Mouse (Mus musculus): ENCODE measurements around the gene Hist1h2ah. TPM values are rescaled to one million over a fixed set of nuclear protein-coding genes. Genes with fewer than 3 reads are reported as not detected.

Hist1h2ah gene
- total and polyA plus RNA-seq, 3 experiments, result 3.7 to 1,284 TPM; not detected in 1

DNA sequence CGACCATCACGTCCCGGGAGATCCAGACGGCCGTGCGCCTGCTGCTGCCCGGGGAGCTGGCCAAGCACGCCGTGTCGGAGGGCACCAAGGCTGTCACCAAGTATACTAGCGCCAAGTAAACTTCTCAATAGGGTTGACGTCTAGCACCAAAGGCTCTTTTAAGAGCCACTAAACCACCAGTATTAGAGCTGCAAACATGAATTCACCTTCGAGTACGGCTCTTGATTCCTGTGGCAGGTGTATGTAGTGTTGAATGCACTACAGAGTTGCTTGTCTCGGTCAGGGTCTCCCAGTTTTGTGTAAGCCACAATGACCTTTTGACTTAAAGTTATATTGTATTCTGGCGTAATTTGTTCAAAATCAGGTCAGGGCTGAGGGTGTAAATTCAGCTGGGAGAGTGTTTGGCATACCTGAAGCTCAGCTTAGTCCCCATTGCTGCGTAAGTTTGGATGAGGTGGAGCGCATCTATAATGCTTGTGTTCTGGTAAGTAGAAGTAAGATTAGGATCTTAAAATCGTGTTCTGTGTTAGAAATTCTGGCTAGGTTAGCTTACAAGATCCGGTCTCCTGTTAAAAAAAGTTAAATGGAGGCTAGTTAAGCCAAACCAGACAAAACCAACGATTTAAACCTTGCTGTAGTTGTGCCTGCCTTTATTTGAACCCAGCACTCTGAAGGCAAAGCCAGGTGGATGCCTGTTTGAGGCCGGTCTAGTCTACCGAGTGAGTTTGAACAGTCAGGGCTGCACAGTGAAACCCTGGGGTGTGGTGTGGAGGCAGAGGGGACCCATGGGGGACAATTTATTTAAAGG, 985 bp upstream of the Hist1h2ah start:
- Histone ChIP-seq H3K27me3 (ENCODE audit: control insufficient read depth in 1 of 2, insufficient read depth in 2 of 2, low read length in 2 of 2) (no peaks in the 10 kb centered on the region), H3K4me3 (ENCODE audit: control insufficient read depth in 1 of 2, insufficient read depth in 1 of 2, low read depth in 2 of 2, low read length in 2 of 2) (peak overlapping the region in 1 of 2 experiments; percentile 34; a peak in 2 of 4 replicates), H3K27ac (ENCODE audit: control insufficient read depth, low read depth, low read length) (peak overlapping the region; percentile 88), H3K9me3 (replicated peaks; ENCODE audit: insufficient read depth, low read length) (no peaks in the 10 kb centered on the region), H3K4me1 (ENCODE audit: control insufficient read depth in 1 of 2, insufficient read depth in 2 of 2, low read length in 2 of 2) (peaks cover 0 to 4% of the 10 kb centered on the region in 2 experiments; a peak in 2 of 4 replicates), H3K9ac (ENCODE audit: control insufficient read depth, low read depth, low read length, poor library complexity, severe bottlenecking) (peak overlapping the region; percentile 66), H3K36me3 (ENCODE audit: control insufficient read depth in 1 of 2, insufficient read depth in 2 of 2, low read length in 2 of 2) (peaks cover 0 to 22% of the 10 kb centered on the region in 2 experiments; a peak in 2 of 4 replicates), H3K79me2 (ENCODE audit: control insufficient read depth, insufficient read depth, low read length, poor library complexity) (no peaks in the 10 kb centered on the region; the same call in 1 of the 2 replicates)
- peak; percentile 87 for DNase-seq (ENCODE audit: low read depth, low spot score)
- TF ChIP-seq ZNF384 (IDR thresholded peaks at IDR 0.05; ENCODE audit: low read depth, low read length) (no peak), GABPA (IDR thresholded peaks at IDR 0.05; ENCODE audit: low read depth, low read length) (no peak), POLR2A (IDR thresholded peaks at IDR 0.05; ENCODE audit: control insufficient read depth in 1 of 2, insufficient read depth in 1 of 2, low read depth in 1 of 2, low read length in 2 of 2, poor library complexity in 1 of 2) (peak; percentile 90 to 96), ZC3H11A (IDR thresholded peaks at IDR 0.05; ENCODE audit: low read depth, low read length) (no peak), UBTF (IDR thresholded peaks at IDR 0.05; ENCODE audit: borderline replicate concordance, insufficient read depth, low read depth, low read length) (0 out of 2 replicates have a peak, but pooled peaks have one; percentile 53), CHD1 (IDR thresholded peaks at IDR 0.05; ENCODE audit: low read depth, low read length) (no peak), POLR2AphosphoS5 (IDR thresholded peaks at IDR 0.05; ENCODE audit: borderline replicate concordance, low read depth, low read length) (peak; percentile 90; the same call in 1 of the 2 replicates), USF1 (IDR thresholded peaks at IDR 0.05; ENCODE audit: low read depth, low read length) (no peak), RCOR1 (IDR thresholded peaks at IDR 0.05; ENCODE audit: low read depth, low read length) (no peak), HCFC1 (IDR thresholded peaks at IDR 0.05; ENCODE audit: low read depth, low read length) (no peak)

GRCm38 (mm10) chr13:22034443-22035266, 713 bp downstream of the Hist1h2ah start:
- TF ChIP-seq CTCF (IDR thresholded peaks at IDR 0.05 in 2 of 3, conservative IDR thresholded peaks at IDR 0.05 in 1 of 3; ENCODE audit: control insufficient read depth in 1 of 3, insufficient read depth in 1 of 3, low read depth in 2 of 3, low read length in 3 of 3, poor library complexity in 1 of 3, severe bottlenecking in 1 of 3), result no peak
- TF ChIP-seq POLR2A (IDR thresholded peaks at IDR 0.05; ENCODE audit: control insufficient read depth in 1 of 2, insufficient read depth in 1 of 2, low read depth in 1 of 2, low read length in 2 of 2, poor library complexity in 1 of 2), result peak; percentile 76 to 93; a peak in 2 of 4 replicates
- TF ChIP-seq MAX (IDR thresholded peaks at IDR 0.05; ENCODE audit: low read length), result no peak
- peak; percentile 89; the same call in 1 of the 2 replicates for TF ChIP-seq POLR2AphosphoS5 (IDR thresholded peaks at IDR 0.05; ENCODE audit: borderline replicate concordance, low read depth, low read length)
- TF ChIP-seq TAL1 (IDR thresholded peaks at IDR 0.05; ENCODE audit: low read length), result 0 out of 2 replicates have a peak, but pooled peaks have one; percentile 4
- TF ChIP-seq TBP (IDR thresholded peaks at IDR 0.05; ENCODE audit: low read depth, low read length), result peak; percentile 21; the same call in 1 of the 2 replicates
- Histone ChIP-seq H3K4me3 (ENCODE audit: control insufficient read depth in 1 of 2, insufficient read depth in 1 of 2, low read depth in 2 of 2, low read length in 2 of 2) (peak overlapping the region; percentile 17 to 43), H3K79me2 (ENCODE audit: control insufficient read depth, insufficient read depth, low read length, poor library complexity) (no peaks in the 10 kb centered on the region; the same call in 1 of the 2 replicates), H3K4me1 (ENCODE audit: control insufficient read depth in 1 of 2, insufficient read depth in 2 of 2, low read length in 2 of 2) (peaks cover 0 to 4% of the 10 kb centered on the region in 2 experiments; a peak in 2 of 4 replicates), H3K9ac (ENCODE audit: control insufficient read depth, low read depth, low read length, poor library complexity, severe bottlenecking) (peak overlapping the region; percentile 68), H3K36me3 (ENCODE audit: control insufficient read depth in 1 of 2, insufficient read depth in 2 of 2, low read length in 2 of 2) (peaks cover 0 to 22% of the 10 kb centered on the region in 2 experiments; a peak in 2 of 4 replicates), H3K27me3 (ENCODE audit: control insufficient read depth in 1 of 2, insufficient read depth in 2 of 2, low read length in 2 of 2) (no peaks in the 10 kb centered on the region), H3K27ac (ENCODE audit: control insufficient read depth, low read depth, low read length) (peak overlapping the region; percentile 82), H3K9me3 (replicated peaks; ENCODE audit: insufficient read depth, low read length) (no peaks in the 10 kb centered on the region)
- DNase-seq (ENCODE audit: low read depth, low spot score), result peak; percentile 81
